Mouse (Mus musculus) intestine, embryonic 16.5 days (tissue): ENCODE data around the gene Fam83b. TPM values are rescaled to one million over a fixed set of nuclear protein-coding genes. Genes with fewer than 3 reads are reported as not detected.
A peak's percentile ranks its signal among the peaks of the same experiment; 100 is the strongest.

Experiments used
- ATAC-seq: fragments of 200-750 bp; cut with Nextera tagmentation; 2 replicates; pipeline ENCODE4 v1.8.0; 2017; ENCODE audit warnings: moderate TSS enrichment, moderate library complexity
- H3K27ac ChIP-seq: fragments of 300-500 bp; sonication (generic); 2 replicates; pipeline ENCODE4 v1.5.1; 2014; ENCODE audit warnings: mild to moderate bottlenecking, low read length
- H3K27me3 ChIP-seq: fragments of 300-500 bp; sonication (generic); replicated peaks from 2 replicates; pipeline ENCODE4 v1.6.1; 2014; ENCODE audit warnings: low read length, control low read depth, mixed read lengths; ENCODE audit not compliant: control insufficient read depth, insufficient read depth
- H3K36me3 ChIP-seq: fragments of 300-500 bp; sonication (generic); 2 replicates; pipeline ENCODE4 v1.6.1; 2014; ENCODE audit warnings: low read length, control low read depth; ENCODE audit not compliant: control insufficient read depth, insufficient read depth
- H3K4me1 ChIP-seq: fragments of 300-500 bp; sonication (generic); 2 replicates; pipeline ENCODE4 v1.6.1; 2014; ENCODE audit warnings: low read length, control low read depth, mixed read lengths; ENCODE audit not compliant: control insufficient read depth, insufficient read depth
- H3K4me2 ChIP-seq: fragments of 300-500 bp; sonication (generic); 2 replicates; pipeline ENCODE4 v1.6.1; 2014; ENCODE audit warnings: low read depth, low read length, control low read depth
- H3K4me3 ChIP-seq: fragments of 300-500 bp; sonication (generic); 2 replicates; pipeline ENCODE4 v1.5.1; 2014; ENCODE audit warnings: mild to moderate bottlenecking, low read length
- H3K9ac ChIP-seq: fragments of 300-500 bp; sonication (generic); 2 replicates; pipeline ENCODE4 v1.6.1; 2014; ENCODE audit warnings: low read depth, low read length
- H3K9me3 ChIP-seq: fragments of 300-500 bp; sonication (generic); 2 replicates; pipeline ENCODE4 v1.6.1; 2016; ENCODE audit warnings: low read length, control low read depth; ENCODE audit not compliant: control insufficient read depth
- WGBS: fragments of 180-500 bp; shearing (Covaris S2); extraction: QIAGEN DNeasy Blood & Tissue Kit; methylation state at CpG from one replicate; pipeline ENCODE4 v1.1.7; 2014; 5-methylcytosine and 5-hydroxymethylcytosine counted together
- polyA plus RNA-seq: library from polyadenylated mRNA; unstranded; fragments of >200 nt; fragmentation: Nextera tagmentation; extraction: Ambion mirVana; gene quantifications from 2 replicates; pipeline ENCODE4 v1.2.1, GENCODE M21; 2015

Fam83b gene
- polyA plus RNA-seq, 1 experiment from 2014 or later = 11.2 TPM

GRCm38 (mm10) chr9:76536032-76536431 lies 30.9 kb downstream of the Fam83b start:
- no peaks in the 10 kb centered on the region for H3K36me3 ChIP-seq
- WGBS = 79% methylated on average over 9 of the region's 9 CpGs
- no peak overlapping the region for H3K27ac ChIP-seq
- ATAC-seq = peak; percentile 67; the same call in 1 of the 2 replicates
- no peak overlapping the region for H3K4me2 ChIP-seq
- 0 out of 2 replicates have a peak, but pooled peaks cover under 1% of the 10 kb centered on the region for H3K9me3 ChIP-seq
- H3K27me3 ChIP-seq = no peaks in the 10 kb centered on the region
- H3K4me1 ChIP-seq = peaks cover 2% of the 10 kb centered on the region; the same call in 1 of the 2 replicates
- no peak overlapping the region for H3K4me3 ChIP-seq
- no peak overlapping the region for H3K9ac ChIP-seq

GRCm38 (mm10) chr9:76532403-76532802 lies 34.5 kb downstream of the Fam83b start:
- no peak for ATAC-seq
- Histone ChIP-seq H3K9me3 (0 out of 2 replicates have a peak, but pooled peaks cover 4% of the 10 kb centered on the region), H3K4me3 (no peak overlapping the region), H3K27ac (no peak overlapping the region), H3K27me3 (no peaks in the 10 kb centered on the region), H3K36me3 (no peaks in the 10 kb centered on the region), H3K4me1 (peaks cover 4% of the 10 kb centered on the region), H3K4me2 (no peak overlapping the region), H3K9ac (no peak overlapping the region)
- WGBS = 94% methylated on average over 3 of the region's 3 CpGs

- Histone ChIP-seq H3K4me3 (no peak overlapping the region), H3K36me3 (no peaks in the 10 kb centered on the region), H3K9ac (no peak overlapping the region), H3K27ac (no peak overlapping the region), H3K27me3 (no peaks in the 10 kb centered on the region), H3K9me3 (0 out of 2 replicates have a peak, but pooled peaks cover 4% of the 10 kb centered on the region), H3K4me2 (no peak overlapping the region), H3K4me1 (peaks cover 8% of the 10 kb centered on the region)
- ATAC-seq = no peak
- 84% methylated on average over 4 of the region's 4 CpGs for WGBS
Observed at GRCm38 (mm10) chr9:76531368-76531767, 35.5 kb downstream of the Fam83b start.

GRCm38 (mm10) chr9:76525592-76525991 lies 41.3 kb downstream of the Fam83b start:
- H3K27me3 ChIP-seq = no peaks in the 10 kb centered on the region
- no peak overlapping the region for H3K4me2 ChIP-seq
- H3K36me3 ChIP-seq = no peaks in the 10 kb centered on the region
- ATAC-seq = no peak
- H3K4me1 ChIP-seq = peaks cover 11% of the 10 kb centered on the region
- no peaks in the 10 kb centered on the region for H3K9me3 ChIP-seq
- no peak overlapping the region for H3K4me3 ChIP-seq
- H3K9ac ChIP-seq = no peak overlapping the region
- H3K27ac ChIP-seq = peak overlapping the region; percentile 7; the same call in 1 of the 2 replicates

- H3K27me3 ChIP-seq = no peaks in the 10 kb centered on the region
- H3K4me1 ChIP-seq = peaks cover 11% of the 10 kb centered on the region
- H3K27ac ChIP-seq = peak overlapping the region; percentile 83
- no peak overlapping the region for H3K4me3 ChIP-seq
- no peaks in the 10 kb centered on the region for H3K9me3 ChIP-seq
- no peaks in the 10 kb centered on the region for H3K36me3 ChIP-seq
- H3K4me2 ChIP-seq = no peak overlapping the region
- ATAC-seq = peak; percentile 71
- no peak overlapping the region for H3K9ac ChIP-seq
Observed at GRCm38 (mm10) chr9:76523075-76523474, 43.8 kb downstream of the Fam83b start.

GRCm38 (mm10) chr9:76521640-76522039 lies 45.3 kb downstream of the Fam83b start:
- Histone ChIP-seq H3K27ac (peak overlapping the region; percentile 83), H3K4me2 (no peak overlapping the region), H3K36me3 (no peaks in the 10 kb centered on the region), H3K4me1 (peaks cover 3% of the 10 kb centered on the region; the same call in 1 of the 2 replicates), H3K9me3 (no peaks in the 10 kb centered on the region), H3K27me3 (no peaks in the 10 kb centered on the region), H3K4me3 (no peak overlapping the region), H3K9ac (no peak overlapping the region)
- WGBS = 55% methylated on average over 3 of the region's 3 CpGs
- peak; percentile 83 for ATAC-seq

- WGBS = 86% methylated on average over 1 of the region's 1 CpGs
- no peaks in the 10 kb centered on the region for H3K27me3 ChIP-seq
- H3K9ac ChIP-seq = no peak overlapping the region
- no peaks in the 10 kb centered on the region for H3K36me3 ChIP-seq
- H3K4me3 ChIP-seq = no peak overlapping the region
- no peak overlapping the region for H3K4me2 ChIP-seq
- H3K9me3 ChIP-seq = no peaks in the 10 kb centered on the region
- no peaks in the 10 kb centered on the region; the same call in 1 of the 2 replicates for H3K4me1 ChIP-seq
- no peak for ATAC-seq
- H3K27ac ChIP-seq = no peak overlapping the region
Observed at GRCm38 (mm10) chr9:76518665-76519064, 48.3 kb downstream of the Fam83b start.

- no peak overlapping the region for H3K9ac ChIP-seq
- H3K4me1 ChIP-seq = no peaks in the 10 kb centered on the region
Observed at GRCm38 (mm10) chr9:76505650-76506049, 61.3 kb downstream of the Fam83b start.

GRCm38 (mm10) chr9:76489737-76490136 lies 77.2 kb downstream of the Fam83b start:
- Histone ChIP-seq H3K4me2 (no peak overlapping the region), H3K27ac (no peak overlapping the region), H3K4me1 (no peaks in the 10 kb centered on the region), H3K9me3 (no peaks in the 10 kb centered on the region), H3K9ac (no peak overlapping the region), H3K4me3 (no peak overlapping the region), H3K27me3 (no peaks in the 10 kb centered on the region), H3K36me3 (0 out of 2 replicates have a peak, but pooled peaks cover 5% of the 10 kb centered on the region)
- 69% methylated on average over 3 of the region's 3 CpGs for WGBS
- peak; percentile 62 for ATAC-seq

More at GRCm38 (mm10) chr9:76505650-76506049, 61.3 kb downstream of the Fam83b start:
- no peak overlapping the region for H3K4me2 ChIP-seq
- H3K4me3 ChIP-seq = no peak overlapping the region
- H3K27ac ChIP-seq = no peak overlapping the region
- H3K36me3 ChIP-seq = no peaks in the 10 kb centered on the region
- ATAC-seq = peak; percentile 55; the same call in 1 of the 2 replicates
- H3K27me3 ChIP-seq = no peaks in the 10 kb centered on the region
- no peaks in the 10 kb centered on the region for H3K9me3 ChIP-seq

GRCm38 (mm10) chr9:76480088-76480487 lies 86.8 kb downstream of the Fam83b start:
- H3K9ac ChIP-seq = no peak overlapping the region
- H3K4me2 ChIP-seq = no peak overlapping the region
- H3K27ac ChIP-seq = no peak overlapping the region
- no peak for ATAC-seq
- H3K36me3 ChIP-seq = no peaks in the 10 kb centered on the region
- H3K27me3 ChIP-seq = no peaks in the 10 kb centered on the region
- 77% methylated on average over 3 of the region's 3 CpGs for WGBS
- no peaks in the 10 kb centered on the region for H3K9me3 ChIP-seq
- H3K4me3 ChIP-seq = no peak overlapping the region
- H3K4me1 ChIP-seq = no peaks in the 10 kb centered on the region
